Mouse (Mus musculus): ENCODE measurements around the gene Gga1.
"Not testable (repeated sequence)": the region's sequence is repeated elsewhere in the genome, so short reads cannot be mapped to it uniquely, and the experiment has no call there.

Gene Gga1

DNA sequence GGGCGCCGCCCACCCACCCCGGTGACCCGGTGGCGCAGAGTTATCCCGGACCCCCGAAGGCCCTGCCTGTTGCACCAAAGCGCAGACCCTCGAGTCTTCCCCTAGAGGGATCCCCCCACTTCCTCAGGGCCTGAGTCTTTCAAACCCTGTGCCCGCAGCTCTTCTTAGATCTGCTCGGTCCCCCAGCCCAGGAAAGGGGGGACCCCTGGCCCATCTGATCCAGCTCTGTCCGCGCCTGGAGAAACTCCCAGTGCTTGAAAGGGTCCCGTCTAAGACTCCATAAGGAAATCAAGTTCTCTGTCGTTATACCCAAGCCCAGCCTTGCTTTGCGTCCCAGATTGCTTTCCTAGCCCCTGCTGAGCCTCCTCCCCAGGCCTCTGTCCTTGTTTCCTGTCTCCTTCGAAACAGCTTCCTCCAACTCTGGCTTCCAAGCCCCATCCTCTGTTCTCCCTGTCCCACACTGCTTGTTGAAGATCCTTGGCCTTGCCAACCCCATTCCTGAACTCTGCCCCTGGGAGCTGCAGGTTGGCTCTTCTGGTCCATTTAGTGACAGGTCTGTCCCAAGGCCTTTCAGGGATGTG, 910 bp downstream of the Gga1 start:
- no peak for DNase-seq

- DNase-seq, result not testable (repeated sequence)
Measured at GRCm38 (mm10) chr15:78878792-78879516, 2.0 kb downstream of the Gga1 start.

DNA sequence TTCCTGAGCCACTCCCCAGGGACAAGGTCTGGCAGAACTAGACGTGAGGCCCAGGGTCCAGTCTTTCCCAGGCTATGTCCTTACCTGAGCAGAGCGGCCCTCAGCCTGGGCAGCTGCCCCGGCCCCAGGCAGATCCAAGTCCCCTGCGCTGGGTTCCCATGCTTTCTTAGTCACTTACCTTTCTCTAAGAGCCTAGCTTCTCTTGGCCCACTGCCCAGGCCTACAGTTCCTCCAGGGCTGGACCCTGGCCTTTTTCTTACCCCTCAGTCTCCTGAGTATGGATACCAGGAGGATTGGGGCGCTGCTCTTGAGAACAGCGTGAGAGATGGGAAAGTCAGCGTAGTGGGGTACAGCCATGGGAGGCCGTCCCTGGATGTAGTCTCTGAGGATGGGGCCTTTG, 3.4 kb downstream of the Gga1 start:
- DNase-seq, result no peak

- DNase-seq, result no peak
Measured at GRCm38 (mm10) chr15:78881828-78882227, 4.8 kb downstream of the Gga1 start.

DNA sequence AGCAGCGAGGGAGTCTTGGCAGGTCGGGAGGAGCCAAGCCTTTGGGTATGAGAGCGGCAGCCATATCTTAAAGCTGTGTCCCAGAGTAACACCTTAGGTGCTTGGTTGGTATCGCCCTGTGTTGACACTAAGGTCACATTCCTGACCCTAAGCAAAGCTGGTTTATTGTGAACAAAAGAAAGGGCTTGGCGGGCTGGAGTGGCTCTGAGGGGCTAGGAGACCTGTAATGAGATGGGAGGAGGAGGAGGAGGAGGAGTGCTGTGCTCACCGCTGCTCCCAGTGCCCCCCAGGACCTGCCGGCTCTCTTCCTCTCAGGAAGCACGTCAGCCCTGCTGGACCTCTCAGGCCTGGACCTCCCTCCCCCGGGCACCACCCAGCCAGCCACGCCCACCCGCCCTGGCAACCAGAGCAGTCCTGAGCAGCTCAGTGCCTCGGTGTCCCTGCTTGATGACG, 12.4 kb downstream of the Gga1 start:
- DNase-seq, result no peak

DNA sequence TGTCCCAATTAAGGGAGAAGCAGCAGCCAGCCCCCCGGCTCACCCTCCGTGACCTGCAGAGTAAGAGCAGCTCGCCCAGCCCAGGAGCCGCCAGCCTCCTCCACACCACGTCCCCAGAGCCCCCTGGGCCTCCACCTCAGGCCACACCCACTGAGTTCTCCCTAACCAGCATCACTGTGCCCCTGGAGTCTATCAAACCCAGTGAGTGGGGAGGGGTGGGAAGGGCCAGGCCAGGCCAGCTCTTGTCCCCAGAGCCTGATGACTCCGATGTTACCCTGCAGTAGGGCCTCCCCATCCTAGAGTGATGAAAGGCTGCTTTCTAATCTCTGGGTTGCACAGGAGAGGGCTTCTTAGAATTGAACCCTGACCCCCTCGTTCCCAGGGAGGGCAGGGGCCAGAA, 15.4 kb downstream of the Gga1 start:
- DNase-seq, result no peak

- DNase-seq, result no peak
Measured at GRCm38 (mm10) chr15:78894726-78895125, 17.7 kb downstream of the Gga1 start.

DNA sequence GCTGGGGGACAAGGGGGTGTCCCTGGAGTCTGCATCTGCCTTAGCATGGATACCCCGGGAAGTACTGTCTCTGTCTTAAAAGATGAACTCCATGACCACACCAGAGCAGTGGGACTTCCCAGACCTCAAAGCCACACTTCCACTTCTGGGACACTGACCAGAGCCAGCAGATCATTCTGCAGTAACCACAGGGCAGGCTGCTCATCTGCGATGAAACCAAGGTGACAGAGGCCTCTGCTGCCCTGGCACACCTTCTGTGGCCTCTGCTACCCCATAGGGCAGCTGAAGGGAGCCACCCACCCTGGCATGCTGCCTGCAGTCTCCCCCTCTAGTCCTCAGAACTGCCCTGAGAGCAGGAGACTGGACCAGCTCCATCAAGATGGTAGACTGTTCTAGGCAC, 18.8 kb downstream of the Gga1 start:
- DNase-seq, result no peak

- DNase-seq, result no peak
Measured at GRCm38 (mm10) chr15:78896149-78896548, 19.2 kb downstream of the Gga1 start.

DNA sequence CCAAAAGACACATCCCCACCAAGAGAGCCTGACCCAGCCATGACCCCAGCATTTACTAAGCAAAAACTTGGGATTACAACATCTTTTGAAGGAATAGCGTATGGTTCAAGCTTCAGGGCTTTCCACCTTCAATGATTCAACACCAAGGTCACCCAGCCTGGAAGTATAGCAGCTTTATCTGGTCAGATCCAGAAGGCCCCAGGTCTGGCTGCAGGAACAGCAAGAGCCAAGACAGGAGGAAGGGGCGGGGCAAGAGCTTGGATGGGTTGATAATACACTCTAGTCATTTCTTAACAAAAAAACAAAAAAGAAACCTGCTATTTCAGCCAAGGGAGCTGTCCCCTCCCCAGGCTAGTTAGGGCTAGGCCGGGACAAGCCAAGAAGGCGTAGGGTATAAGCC, 20.5 kb downstream of the Gga1 start:
- no peak for DNase-seq

DNA sequence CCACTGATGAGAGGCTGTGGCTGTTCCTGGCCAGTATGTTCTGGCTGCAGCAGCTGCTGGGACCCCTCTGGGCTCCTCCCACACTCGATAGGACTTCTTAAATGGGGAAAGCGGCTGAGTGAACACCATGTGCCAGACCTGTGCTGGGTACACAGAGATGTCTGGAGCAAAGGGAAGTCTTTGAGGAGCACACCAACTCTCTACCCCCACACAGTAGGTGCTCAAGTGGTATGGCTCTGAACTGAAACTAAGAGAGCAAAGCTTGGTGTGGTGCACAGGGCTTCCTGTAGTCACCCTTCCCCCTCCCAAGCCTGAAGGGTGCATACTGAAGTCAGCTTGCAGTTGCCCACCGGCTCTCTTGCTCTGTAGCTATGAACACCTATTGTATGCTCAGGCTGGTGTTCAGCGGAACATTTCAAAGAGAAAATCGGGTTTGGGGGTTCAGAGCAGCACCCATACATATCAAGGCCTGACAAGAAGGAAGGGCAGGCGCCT, 21.6 kb downstream of the Gga1 start:
- DNase-seq, result no peak

- no peak for DNase-seq
Measured at GRCm38 (mm10) chr15:78899409-78899739, 22.4 kb downstream of the Gga1 start, which contains the start of gene Gm49510. TSS of gene Gm49510 (plus strand) at chr15:78899667.

DNA sequence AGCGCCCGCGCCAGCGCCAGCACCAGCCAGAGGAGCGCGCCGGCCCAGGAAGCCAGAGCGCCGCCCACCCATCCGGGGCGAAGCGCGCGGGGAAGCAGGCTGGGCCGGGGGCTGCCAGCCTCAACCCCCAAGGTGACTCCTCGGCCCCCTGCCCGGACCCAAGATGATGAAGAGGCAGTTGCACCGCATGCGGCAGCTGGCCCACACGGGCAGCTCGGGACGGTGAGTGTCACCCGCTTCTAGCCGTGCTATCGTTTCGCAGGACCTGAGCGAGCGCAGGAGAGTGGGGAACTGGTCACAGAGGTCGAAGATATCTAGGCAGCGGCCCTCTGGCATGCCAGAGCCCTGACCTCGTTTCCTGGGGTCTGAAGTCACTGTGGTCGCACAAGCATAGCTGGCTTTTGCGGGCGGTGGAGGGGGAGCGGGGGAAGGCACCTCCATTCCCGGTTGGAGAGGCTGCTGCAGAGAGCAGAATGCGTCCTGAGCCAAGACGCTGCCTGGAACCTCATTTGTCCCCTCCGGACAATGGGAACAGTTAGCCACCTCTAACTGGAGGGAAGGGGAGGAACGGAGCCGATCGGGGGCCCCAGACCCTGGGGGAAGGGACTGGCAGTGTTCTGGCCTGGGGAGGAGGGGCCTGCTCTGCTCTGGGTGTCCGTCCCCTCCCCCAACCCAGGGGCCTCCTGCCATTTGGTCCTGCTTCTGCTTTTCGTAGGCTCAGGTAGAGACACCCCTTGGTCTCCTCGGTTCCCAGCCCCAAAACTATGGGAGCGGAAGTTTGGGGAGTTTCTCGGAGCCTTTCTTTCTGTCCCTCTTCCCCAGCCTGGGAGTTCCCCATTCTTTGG, 23.0 kb downstream of the Gga1 start, which contains the start of gene Sh3bp1:
Gene Sh3bp1, plus strand, starts transcription at position 29 of the 845 bp plus-strand sequence.
- no peak for DNase-seq

DNA sequence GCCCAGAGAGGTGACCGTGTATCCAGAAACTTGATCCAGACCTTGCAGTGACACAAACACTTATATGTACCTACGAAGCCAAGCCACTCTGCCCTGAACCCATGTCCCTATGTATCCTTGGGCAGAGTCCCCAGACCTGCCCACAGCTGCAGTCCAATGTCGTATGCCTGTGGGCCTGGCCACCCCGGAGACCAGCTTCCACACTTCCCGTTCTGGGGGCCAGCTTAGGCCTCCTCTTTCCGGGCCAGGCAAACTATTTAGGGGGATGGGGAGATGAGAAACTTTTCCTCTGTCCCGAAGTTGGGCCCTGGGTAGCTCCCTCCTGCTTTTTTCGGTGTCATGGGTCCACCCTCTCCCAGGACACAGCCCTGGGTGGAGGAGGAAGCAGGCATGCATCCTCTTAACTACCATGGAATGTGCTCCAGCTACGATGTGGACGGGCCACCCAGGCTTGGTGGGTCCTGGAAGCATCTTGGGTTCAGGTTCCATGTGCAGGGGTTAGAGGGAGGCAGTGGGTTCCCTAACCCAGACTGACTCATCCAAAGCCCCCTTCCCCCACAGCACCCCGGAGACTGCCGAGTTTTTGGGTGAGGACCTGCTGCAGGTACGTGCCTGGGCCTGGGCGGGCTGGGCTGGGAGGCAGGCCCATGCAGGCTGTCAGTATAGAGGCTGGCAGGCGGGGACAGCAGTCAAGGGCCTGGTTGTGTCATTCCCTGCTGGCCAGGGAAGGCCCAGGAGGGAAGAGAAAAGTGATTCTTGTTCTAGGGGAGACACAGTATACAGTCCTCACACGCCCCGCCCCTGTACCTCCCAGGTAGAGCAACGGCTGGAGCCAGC, 23.8 kb downstream of the Gga1 start:
- no peak for DNase-seq

DNA sequence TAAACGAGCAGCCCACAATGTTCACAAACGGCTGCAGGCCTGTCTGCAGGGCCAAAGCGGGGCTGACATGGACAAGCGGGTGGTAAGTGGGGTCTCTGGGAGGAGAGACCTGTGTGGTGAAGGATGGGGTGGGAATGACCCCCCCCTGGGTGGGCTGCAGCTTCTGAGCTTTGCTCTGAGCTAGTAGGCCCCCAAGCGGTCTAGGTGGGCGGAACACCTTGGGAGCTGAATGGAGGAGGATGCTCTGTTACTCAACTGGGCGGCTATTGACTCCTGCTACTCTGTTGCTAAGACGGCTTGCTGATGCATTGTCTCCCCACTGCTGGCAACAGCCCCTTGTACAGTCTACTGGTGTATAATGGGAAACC, 24.4 kb downstream of the Gga1 start:
- no peak for DNase-seq

GRCm38 (mm10) chr15:78903243-78903642, 26.3 kb downstream of the Gga1 start:
- no peak for DNase-seq

DNA sequence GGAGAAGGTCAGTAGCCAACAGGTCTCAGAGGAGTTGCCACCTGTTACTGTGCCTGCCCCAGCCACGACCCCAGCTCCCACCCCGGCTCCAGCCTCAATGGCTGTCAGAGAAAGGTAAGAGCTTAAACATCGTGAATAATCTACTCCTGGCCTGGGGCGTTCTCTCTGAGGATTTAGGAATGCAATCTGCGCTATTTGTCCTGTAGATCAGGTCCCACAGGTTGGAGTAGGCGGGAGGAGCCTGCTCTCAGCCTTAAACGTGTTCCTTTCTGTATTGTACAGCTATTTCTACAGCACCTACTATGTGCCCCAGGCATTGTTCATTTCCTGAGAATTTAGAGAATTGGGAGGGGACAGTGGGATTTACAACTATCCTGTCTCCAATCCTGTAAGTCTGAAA, 31.4 kb downstream of the Gga1 start:
- DNase-seq, result no peak

DNA sequence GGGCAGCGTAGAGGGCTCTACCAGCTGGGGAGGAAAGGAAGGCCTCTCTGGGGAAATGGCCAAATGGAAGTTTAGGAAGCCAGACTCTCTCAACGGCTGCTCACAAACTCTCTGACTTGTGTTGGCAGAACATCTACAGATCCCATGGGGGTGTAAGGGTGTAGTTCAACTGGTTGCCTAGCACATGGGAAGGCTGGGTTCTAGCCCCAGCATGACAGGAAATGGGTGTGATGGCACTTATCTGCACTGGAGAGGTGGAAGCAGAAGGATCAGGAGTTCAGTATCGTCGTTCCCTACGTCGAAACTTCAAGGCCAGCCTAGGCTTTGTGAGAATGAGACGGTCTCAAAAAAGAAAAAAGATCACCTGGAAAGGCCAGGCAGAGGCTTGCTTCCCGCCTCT, 32.0 kb downstream of the Gga1 start:
- DNase-seq, result no peak

DNA sequence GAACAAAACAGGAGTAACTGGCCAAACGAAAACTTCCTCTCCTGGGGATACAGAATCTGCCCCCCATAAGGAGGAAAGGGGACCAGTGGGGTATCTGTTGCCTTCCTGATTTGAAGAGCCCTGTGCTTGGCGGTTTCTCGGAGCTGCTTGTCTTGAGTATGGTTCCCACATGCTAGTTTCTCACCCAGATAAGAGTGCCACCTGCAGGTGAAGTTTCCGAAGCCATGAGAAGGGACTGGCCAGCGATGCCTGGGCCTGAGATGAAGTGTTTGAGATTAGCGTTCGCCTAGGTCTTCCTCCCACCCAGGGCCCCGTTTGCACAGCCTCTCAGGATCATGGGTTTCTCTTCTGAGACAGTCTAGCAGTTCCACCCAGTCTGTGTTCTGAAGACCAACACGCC, 35.0 kb downstream of the Gga1 start:
- DNase-seq, result no peak

DNA sequence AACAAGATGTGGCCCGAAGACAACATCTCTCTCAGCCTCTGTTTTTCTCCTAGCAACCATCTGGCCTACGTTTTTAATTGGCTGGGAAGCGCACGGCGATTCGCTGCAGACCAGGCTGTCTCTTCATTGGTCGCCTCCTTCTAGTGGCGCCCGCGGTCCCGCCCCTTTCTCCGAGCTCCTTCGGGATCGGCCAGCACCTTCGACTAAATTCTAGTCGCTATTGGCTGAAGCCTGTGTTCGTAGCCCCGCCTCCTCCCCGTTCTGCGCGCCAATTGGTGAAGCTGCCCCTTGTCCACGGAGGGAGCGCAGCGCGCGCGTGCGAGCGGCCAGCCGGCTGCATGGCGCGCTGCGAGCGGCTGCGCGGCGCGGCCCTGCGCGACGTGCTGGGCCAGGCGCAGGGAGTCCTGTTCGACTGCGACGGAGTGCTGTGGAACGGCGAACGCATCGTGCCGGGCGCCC, 36.7 kb downstream of the Gga1 start, which contains the start of gene Pdxp:
Gene Pdxp, plus strand, starts transcription at position 288 of the 459 bp plus-strand sequence.
- DNase-seq, result peak; percentile 98

DNA sequence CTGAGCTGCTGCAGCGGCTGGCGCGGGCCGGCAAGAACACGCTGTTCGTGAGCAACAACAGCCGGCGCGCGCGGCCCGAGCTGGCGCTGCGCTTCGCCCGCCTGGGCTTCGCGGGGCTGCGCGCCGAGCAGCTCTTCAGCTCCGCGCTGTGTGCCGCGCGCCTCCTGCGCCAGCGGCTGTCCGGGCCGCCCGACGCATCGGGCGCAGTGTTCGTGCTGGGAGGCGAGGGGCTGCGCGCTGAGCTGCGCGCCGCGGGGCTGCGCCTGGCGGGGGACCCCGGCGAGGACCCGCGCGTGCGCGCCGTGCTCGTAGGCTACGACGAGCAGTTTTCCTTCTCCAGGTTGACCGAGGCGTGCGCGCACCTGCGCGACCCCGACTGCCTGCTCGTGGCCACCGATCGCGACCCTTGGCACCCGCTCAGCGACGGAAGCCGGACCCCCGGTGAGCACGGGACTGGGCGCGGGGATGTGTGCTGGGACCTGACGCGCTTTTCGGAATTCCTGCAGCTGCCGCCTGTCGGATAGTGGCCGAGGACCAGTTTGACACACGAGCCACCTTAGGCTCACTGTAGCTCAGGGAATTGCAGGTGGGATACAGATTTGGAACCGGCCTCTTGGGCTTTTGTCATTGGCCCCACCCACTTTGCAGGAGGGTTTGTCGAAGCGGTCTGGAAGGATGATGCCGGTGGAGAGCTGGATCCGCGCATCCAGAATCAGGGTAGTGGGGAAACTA, 37.3 kb downstream of the Gga1 start:
- no peak for DNase-seq

Data from layer of hippocampus, adult 9-11 months (tissue).